Mouse (Mus musculus): ENCODE data around the gene Plekhg5. TPM values are rescaled to one million over a fixed set of nuclear protein-coding genes. Genes with fewer than 3 reads are reported as not detected.
"Not testable (repeated sequence)": the region's sequence is repeated elsewhere in the genome, so short reads cannot be mapped to it uniquely, and the experiment has no call there.

Gene Plekhg5
- polyA plus RNA-seq, 1 experiment from 2014 or later, result 8.2 TPM

- ATAC-seq (replicated peaks; ENCODE audit: low FRiP score) (no peak), DNase-seq (ENCODE audit: low spot score) (no peak)
- no peak overlapping the region for H3K9ac ChIP-seq (ENCODE audit: low read length)
- no peak overlapping the region for H3K4me2 ChIP-seq (ENCODE audit: low read depth, low read length, severe bottlenecking)
- H3K4me3 ChIP-seq (ENCODE audit: low read depth, low read length), result no peak overlapping the region
- H3K27ac ChIP-seq (ENCODE audit: low read depth, low read length), result no peak overlapping the region
- H3K9me3 ChIP-seq (ENCODE audit: control insufficient read depth, low read length), result no peaks in the 10 kb centered on the region
- 92% methylated on average over 13 of the region's 13 CpGs for WGBS
- no peaks in the 10 kb centered on the region for H3K36me3 ChIP-seq (ENCODE audit: control insufficient read depth, insufficient read depth, low read length)
- H3K4me1 ChIP-seq (replicated peaks; ENCODE audit: control insufficient read depth, insufficient read depth, low read length), result peaks cover 8% of the 10 kb centered on the region
- H3K27me3 ChIP-seq (ENCODE audit: control insufficient read depth, insufficient read depth, low read length), result no peaks in the 10 kb centered on the region; the same call in 1 of the 2 replicates
Measured at GRCm38 (mm10) chr4:152032922-152033321, 39.4 kb upstream of the Plekhg5 start.

- H3K9ac ChIP-seq (ENCODE audit: low read length); ATAC-seq (replicated peaks; ENCODE audit: low FRiP score); H3K4me1 ChIP-seq (replicated peaks; ENCODE audit: control insufficient read depth, insufficient read depth, low read length); H3K4me3 ChIP-seq (ENCODE audit: low read depth, low read length); DNase-seq (ENCODE audit: low spot score); H3K27me3 ChIP-seq (ENCODE audit: control insufficient read depth, insufficient read depth, low read length); H3K4me2 ChIP-seq (ENCODE audit: low read depth, low read length, severe bottlenecking); H3K36me3 ChIP-seq (ENCODE audit: control insufficient read depth, insufficient read depth, low read length); H3K27ac ChIP-seq (ENCODE audit: low read depth, low read length); H3K9me3 ChIP-seq (ENCODE audit: control insufficient read depth, low read length): not testable (repeated sequence)
- WGBS, result 92% methylated on average over 6 of the region's 6 CpGs
Measured at GRCm38 (mm10) chr4:152036464-152036863, 35.8 kb upstream of the Plekhg5 start.

GRCm38 (mm10) chr4:152038225-152038984, 33.9 kb upstream of the Plekhg5 start, which contains the start of gene Tas1r1:
Gene Tas1r1, minus strand, starts transcription at chr4:152038568.
- no peak for ATAC-seq (replicated peaks; ENCODE audit: low FRiP score)
- Histone ChIP-seq H3K27me3 (ENCODE audit: control insufficient read depth, insufficient read depth, low read length) (no peaks in the 10 kb centered on the region), H3K4me3 (ENCODE audit: low read depth, low read length) (peak within 1 kb of the TSS; percentile 99), H3K9ac (ENCODE audit: low read length) (peak within 1 kb of the TSS; percentile 92), H3K4me2 (ENCODE audit: low read depth, low read length, severe bottlenecking) (peak within 1 kb of the TSS; percentile 61), H3K27ac (ENCODE audit: low read depth, low read length) (no peak within 1 kb of the TSS), H3K9me3 (ENCODE audit: control insufficient read depth, low read length) (no peaks in the 10 kb centered on the region), H3K4me1 (replicated peaks; ENCODE audit: control insufficient read depth, insufficient read depth, low read length) (peaks cover 9% of the 10 kb centered on the region), H3K36me3 (ENCODE audit: control insufficient read depth, insufficient read depth, low read length) (peaks cover 15% of the 10 kb centered on the region)
- WGBS, result 50% methylated on average over 10 of the region's 10 CpGs
- DNase-seq (ENCODE audit: low spot score), result no peak

GRCm38 (mm10) chr4:152038985-152039830, 33.1 kb upstream of the Plekhg5 start, which contains the start of gene Nol9:
Gene Nol9, plus strand, starts transcription at chr4:152039321.
- peak within 1 kb of the TSS; percentile 99 for H3K4me3 ChIP-seq (ENCODE audit: low read depth, low read length)
- ATAC-seq (replicated peaks; ENCODE audit: low FRiP score) (peak; percentile 89), DNase-seq (ENCODE audit: low spot score) (peak; percentile 98)
- peak within 1 kb of the TSS; percentile 92 for H3K9ac ChIP-seq (ENCODE audit: low read length)
- H3K36me3 ChIP-seq (ENCODE audit: control insufficient read depth, insufficient read depth, low read length), result peaks cover 16% of the 10 kb centered on the region
- peaks cover 9% of the 10 kb centered on the region for H3K4me1 ChIP-seq (replicated peaks; ENCODE audit: control insufficient read depth, insufficient read depth, low read length)
- no peaks in the 10 kb centered on the region for H3K9me3 ChIP-seq (ENCODE audit: control insufficient read depth, low read length)
- under 1% methylated on average over 80 of the region's 86 CpGs for WGBS
- H3K27ac ChIP-seq (ENCODE audit: low read depth, low read length), result no peak within 1 kb of the TSS
- no peaks in the 10 kb centered on the region for H3K27me3 ChIP-seq (ENCODE audit: control insufficient read depth, insufficient read depth, low read length)
- H3K4me2 ChIP-seq (ENCODE audit: low read depth, low read length, severe bottlenecking), result peak within 1 kb of the TSS; percentile 61

GRCm38 (mm10) chr4:152039831-152040310, 32.4 kb upstream of the Plekhg5 start:
- Histone ChIP-seq H3K27ac (ENCODE audit: low read depth, low read length) (no peak overlapping the region), H3K9me3 (ENCODE audit: control insufficient read depth, low read length) (no peaks in the 10 kb centered on the region), H3K4me2 (ENCODE audit: low read depth, low read length, severe bottlenecking) (peak overlapping the region; percentile 61), H3K27me3 (ENCODE audit: control insufficient read depth, insufficient read depth, low read length) (no peaks in the 10 kb centered on the region), H3K4me3 (ENCODE audit: low read depth, low read length) (peak overlapping the region; percentile 99), H3K9ac (ENCODE audit: low read length) (peak overlapping the region; percentile 92), H3K4me1 (replicated peaks; ENCODE audit: control insufficient read depth, insufficient read depth, low read length) (peaks cover 9% of the 10 kb centered on the region), H3K36me3 (ENCODE audit: control insufficient read depth, insufficient read depth, low read length) (peaks cover 18% of the 10 kb centered on the region)
- ATAC-seq (replicated peaks; ENCODE audit: low FRiP score), result no peak
- DNase-seq (ENCODE audit: low spot score), result no peak
- WGBS, result 3% methylated on average over 25 of the region's 25 CpGs

GRCm38 (mm10) chr4:152041924-152042641, 30.2 kb upstream of the Plekhg5 start:
- DNase-seq (ENCODE audit: low spot score), result no peak
- Histone ChIP-seq H3K9ac (ENCODE audit: low read length) (no peak overlapping the region), H3K27me3 (ENCODE audit: control insufficient read depth, insufficient read depth, low read length) (no peaks in the 10 kb centered on the region), H3K4me3 (ENCODE audit: low read depth, low read length) (no peak overlapping the region), H3K9me3 (ENCODE audit: control insufficient read depth, low read length) (no peaks in the 10 kb centered on the region), H3K36me3 (ENCODE audit: control insufficient read depth, insufficient read depth, low read length) (peaks cover 21% of the 10 kb centered on the region), H3K27ac (ENCODE audit: low read depth, low read length) (no peak overlapping the region), H3K4me1 (replicated peaks; ENCODE audit: control insufficient read depth, insufficient read depth, low read length) (peaks cover 9% of the 10 kb centered on the region), H3K4me2 (ENCODE audit: low read depth, low read length, severe bottlenecking) (no peak overlapping the region)
- no peak for ATAC-seq (replicated peaks; ENCODE audit: low FRiP score)
- 95% methylated on average over 22 of the region's 22 CpGs for WGBS

GRCm38 (mm10) chr4:152043171-152043570, 29.1 kb upstream of the Plekhg5 start:
- Histone ChIP-seq H3K36me3 (ENCODE audit: control insufficient read depth, insufficient read depth, low read length) (peaks cover 24% of the 10 kb centered on the region), H3K27ac (ENCODE audit: low read depth, low read length) (no peak overlapping the region), H3K4me2 (ENCODE audit: low read depth, low read length, severe bottlenecking) (no peak overlapping the region), H3K9me3 (ENCODE audit: control insufficient read depth, low read length) (no peaks in the 10 kb centered on the region), H3K27me3 (ENCODE audit: control insufficient read depth, insufficient read depth, low read length) (no peaks in the 10 kb centered on the region), H3K9ac (ENCODE audit: low read length) (no peak overlapping the region), H3K4me3 (ENCODE audit: low read depth, low read length) (no peak overlapping the region), H3K4me1 (replicated peaks; ENCODE audit: control insufficient read depth, insufficient read depth, low read length) (peaks cover 9% of the 10 kb centered on the region)
- WGBS, result 85% methylated on average over 3 of the region's 3 CpGs
- DNase-seq (ENCODE audit: low spot score), result no peak
- no peak for ATAC-seq (replicated peaks; ENCODE audit: low FRiP score)

- H3K27me3 ChIP-seq (ENCODE audit: control insufficient read depth, insufficient read depth, low read length), result no peaks in the 10 kb centered on the region
- no peak for ATAC-seq (replicated peaks; ENCODE audit: low FRiP score)
- H3K9ac ChIP-seq (ENCODE audit: low read length), result no peak overlapping the region
- DNase-seq (ENCODE audit: low spot score), result no peak
- WGBS, result 80% methylated on average over 6 of the region's 6 CpGs
- no peak overlapping the region for H3K4me2 ChIP-seq (ENCODE audit: low read depth, low read length, severe bottlenecking)
- H3K36me3 ChIP-seq (ENCODE audit: control insufficient read depth, insufficient read depth, low read length), result peaks cover 24% of the 10 kb centered on the region
- H3K9me3 ChIP-seq (ENCODE audit: control insufficient read depth, low read length), result no peaks in the 10 kb centered on the region
- no peak overlapping the region for H3K4me3 ChIP-seq (ENCODE audit: low read depth, low read length)
- H3K4me1 ChIP-seq (replicated peaks; ENCODE audit: control insufficient read depth, insufficient read depth, low read length), result peaks cover 9% of the 10 kb centered on the region
- H3K27ac ChIP-seq (ENCODE audit: low read depth, low read length), result no peak overlapping the region
Measured at GRCm38 (mm10) chr4:152044609-152045008, 27.7 kb upstream of the Plekhg5 start.
